Mouse (Mus musculus) retina, embryonic 14.5 days (tissue): Measurements from ENCODE around the gene Daglb.

ENCODE experiments used
- DNase-seq: peaks from one replicate; pipeline ENCODE4 v3.0.0-alpha.2; 2015; ENCODE audit warnings: low spot score

Daglb gene

GRCm38 (mm10) chr5:143520415-143520814 lies 56.0 kb downstream of the Daglb start:
- no peak for DNase-seq

- no peak for DNase-seq
Observed at GRCm38 (mm10) chr5:143522882-143523281, 58.5 kb downstream of the Daglb start.

- DNase-seq, result no peak
Observed at GRCm38 (mm10) chr5:143525454-143526225, 61.3 kb downstream of the Daglb start.

- peak; percentile 26 for DNase-seq
Observed at GRCm38 (mm10) chr5:143526698-143527331, 62.4 kb downstream of the Daglb start.

- DNase-seq, result peak; percentile 97
Observed at GRCm38 (mm10) chr5:143527486-143528307, 63.3 kb downstream of the Daglb start, which contains the start of gene Rac1. Gene Rac1 (minus strand): TSS chr5:143528036.

GRCm38 (mm10) chr5:143528308-143528683 lies 63.9 kb downstream of the Daglb start:
- no peak for DNase-seq

- DNase-seq, result no peak
Observed at GRCm38 (mm10) chr5:143530715-143531114, 66.3 kb downstream of the Daglb start.

- no peak for DNase-seq
Observed at GRCm38 (mm10) chr5:143534922-143535321, 70.5 kb downstream of the Daglb start.

- DNase-seq, result no peak
Observed at GRCm38 (mm10) chr5:143537022-143537421, 72.6 kb downstream of the Daglb start.

- DNase-seq, result no peak
Observed at GRCm38 (mm10) chr5:143539111-143539510, 74.7 kb downstream of the Daglb start.

- DNase-seq, result peak; percentile 81
Observed at GRCm38 (mm10) chr5:143547384-143547783, 83.0 kb downstream of the Daglb start.

- no peak for DNase-seq
Observed at GRCm38 (mm10) chr5:143547866-143548265, 83.5 kb downstream of the Daglb start.

GRCm38 (mm10) chr5:143548401-143548846 lies 84.0 kb downstream of the Daglb start:
- peak; percentile 94 for DNase-seq

- peak; percentile 10 for DNase-seq
Observed at GRCm38 (mm10) chr5:143548922-143549321, 84.5 kb downstream of the Daglb start.

GRCm38 (mm10) chr5:143552911-143553310 lies 88.5 kb downstream of the Daglb start:
- DNase-seq, result no peak

GRCm38 (mm10) chr5:143555233-143555632 lies 90.8 kb downstream of the Daglb start:
- DNase-seq, result no peak
